Mouse (Mus musculus): ENCODE measurements at regions not wholly inside any gene's neighbourhood (a gene's known extent, or its start where the extent isn't known, plus 50 kb on each side); places are given as distances from the start of the nearest gene placed in this dataset.

GRCm38 (mm10) chr8:41820605-41821395, 403.9 kb upstream of the Frg1 start:
- Histone ChIP-seq H3K9ac (replicated peaks) (no peak overlapping the region), H3K9me3 (ENCODE audit: control insufficient read depth, low read length) (no peaks in the 10 kb centered on the region), H3K4me3 (ENCODE audit: insufficient read depth in 1 of 2, low read depth in 2 of 2, low read length in 2 of 2) (no peak overlapping the region), H3K36me3 (replicated peaks; ENCODE audit: control insufficient read depth, insufficient read depth, low read depth) (no peaks in the 10 kb centered on the region), H3K4me1 (replicated peaks; ENCODE audit: control insufficient read depth in 2 of 2, insufficient read depth in 2 of 2, low read length in 1 of 2) (no peaks in the 10 kb centered on the region), H3K4me2 (ENCODE audit: low read depth) (no peak overlapping the region), H3K27me3 (ENCODE audit: control insufficient read depth, insufficient read depth, low read length) (no peaks in the 10 kb centered on the region), H3K27ac (no peak overlapping the region)
- DNase-seq (ENCODE audit: low read depth in 3 of 3, low spot score in 3 of 3) (no peak), ATAC-seq (ENCODE audit: insufficient read depth) (no peak)
- TF ChIP-seq EP300 (IDR thresholded peaks at IDR 0.05; ENCODE audit: low read depth) (no peak), CTCF (IDR thresholded peaks at IDR 0.05; ENCODE audit: low read depth) (no peak)
- 36% methylated on average over 4 of the region's 4 CpGs for WGBS (ENCODE audit: insufficient replicate concordance)

- Histone ChIP-seq H3K4me2 (ENCODE audit: low read depth) (no peak overlapping the region), H3K9me3 (ENCODE audit: control insufficient read depth, low read length) (no peaks in the 10 kb centered on the region), H3K9ac (replicated peaks) (no peak overlapping the region), H3K4me1 (replicated peaks; ENCODE audit: control insufficient read depth in 2 of 2, insufficient read depth in 2 of 2, low read length in 1 of 2) (no peaks in the 10 kb centered on the region), H3K27me3 (ENCODE audit: control insufficient read depth, insufficient read depth, low read length) (no peaks in the 10 kb centered on the region), H3K27ac (no peak overlapping the region), H3K4me3 (ENCODE audit: insufficient read depth in 1 of 2, low read depth in 2 of 2, low read length in 2 of 2) (no peak overlapping the region), H3K36me3 (replicated peaks; ENCODE audit: control insufficient read depth, insufficient read depth, low read depth) (no peaks in the 10 kb centered on the region)
- DNase-seq (ENCODE audit: low read depth in 3 of 3, low spot score in 3 of 3), result no peak
- TF ChIP-seq CTCF (IDR thresholded peaks at IDR 0.05; ENCODE audit: low read depth), result no peak
- TF ChIP-seq EP300 (IDR thresholded peaks at IDR 0.05; ENCODE audit: low read depth), result no peak
- WGBS (ENCODE audit: insufficient replicate concordance), result 55% methylated on average over 5 of the region's 5 CpGs
- no peak for ATAC-seq (ENCODE audit: insufficient read depth)
Observed at GRCm38 (mm10) chr8:41818577-41818976, 401.7 kb upstream of the Frg1 start.

GRCm38 (mm10) chr8:41818079-41818478, 401.2 kb upstream of the Frg1 start:
- DNase-seq (ENCODE audit: low read depth in 3 of 3, low spot score in 3 of 3), result no peak
- Histone ChIP-seq H3K27ac (no peak overlapping the region), H3K9me3 (ENCODE audit: control insufficient read depth, low read length) (no peaks in the 10 kb centered on the region), H3K4me1 (replicated peaks; ENCODE audit: control insufficient read depth in 2 of 2, insufficient read depth in 2 of 2, low read length in 1 of 2) (no peaks in the 10 kb centered on the region), H3K4me2 (ENCODE audit: low read depth) (no peak overlapping the region), H3K4me3 (ENCODE audit: insufficient read depth in 1 of 2, low read depth in 2 of 2, low read length in 2 of 2) (no peak overlapping the region), H3K36me3 (replicated peaks; ENCODE audit: control insufficient read depth, insufficient read depth, low read depth) (no peaks in the 10 kb centered on the region), H3K27me3 (ENCODE audit: control insufficient read depth, insufficient read depth, low read length) (no peaks in the 10 kb centered on the region), H3K9ac (replicated peaks) (no peak overlapping the region)
- ATAC-seq (ENCODE audit: insufficient read depth), result no peak
- WGBS (ENCODE audit: insufficient replicate concordance), result 51% methylated on average over 1 of the region's 1 CpGs
- TF ChIP-seq EP300 (IDR thresholded peaks at IDR 0.05; ENCODE audit: low read depth), result no peak
- TF ChIP-seq CTCF (IDR thresholded peaks at IDR 0.05; ENCODE audit: low read depth), result no peak

DNA sequence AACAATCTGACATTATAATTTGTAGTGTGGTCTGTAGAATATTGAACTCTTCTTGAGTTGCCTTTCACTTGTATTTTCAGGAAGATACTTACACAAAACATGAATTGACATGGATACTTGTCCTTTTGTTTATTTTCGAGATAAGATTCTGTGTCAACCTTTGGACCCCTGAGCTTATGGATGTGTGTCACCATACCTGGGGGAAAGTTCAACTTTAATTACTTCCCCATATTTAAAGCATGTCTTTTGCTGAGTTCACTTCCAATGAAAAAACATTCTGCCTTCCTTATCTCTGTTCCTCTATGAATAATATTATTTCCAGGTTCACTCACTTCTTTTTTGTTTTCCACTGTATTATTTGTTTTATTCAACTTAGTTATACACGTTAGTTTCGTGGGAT, 398.4 kb upstream of the Frg1 start:
- Histone ChIP-seq H3K4me3 (ENCODE audit: insufficient read depth in 1 of 2, low read depth in 2 of 2, low read length in 2 of 2) (no peak overlapping the region), H3K9ac (replicated peaks) (no peak overlapping the region), H3K27me3 (ENCODE audit: control insufficient read depth, insufficient read depth, low read length) (no peaks in the 10 kb centered on the region), H3K27ac (no peak overlapping the region), H3K4me2 (ENCODE audit: low read depth) (no peak overlapping the region), H3K9me3 (ENCODE audit: control insufficient read depth, low read length) (no peaks in the 10 kb centered on the region), H3K36me3 (replicated peaks; ENCODE audit: control insufficient read depth, insufficient read depth, low read depth) (no peaks in the 10 kb centered on the region), H3K4me1 (replicated peaks; ENCODE audit: control insufficient read depth in 2 of 2, insufficient read depth in 2 of 2, low read length in 1 of 2) (no peaks in the 10 kb centered on the region)
- WGBS (ENCODE audit: insufficient replicate concordance), result 48% methylated on average over 3 of the region's 3 CpGs
- no peak for ATAC-seq (ENCODE audit: insufficient read depth)
- no peak for DNase-seq (ENCODE audit: low read depth in 3 of 3, low spot score in 3 of 3)
- TF ChIP-seq EP300 (IDR thresholded peaks at IDR 0.05; ENCODE audit: low read depth), result no peak
- no peak for TF ChIP-seq CTCF (IDR thresholded peaks at IDR 0.05; ENCODE audit: low read depth)

DNA sequence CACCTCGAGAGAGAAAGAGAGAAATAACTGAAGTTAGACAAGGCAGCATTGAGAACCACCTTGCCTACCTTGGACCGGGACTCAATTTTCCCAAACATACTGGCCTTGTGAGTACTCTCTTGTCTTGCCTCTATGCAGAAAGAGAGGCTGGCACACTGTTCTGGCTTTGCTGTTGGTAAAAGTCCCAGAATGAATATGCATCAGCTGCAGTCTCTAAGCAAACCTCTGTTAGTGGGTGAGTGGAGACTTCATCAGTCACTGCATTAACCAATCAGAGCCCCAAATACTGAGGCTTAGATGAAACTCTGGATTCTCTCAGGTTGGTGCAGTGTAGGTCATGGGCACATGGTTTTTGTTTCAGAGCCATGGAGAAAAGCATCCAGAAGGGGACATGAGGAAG, 378.8 kb upstream of the Frg1 start:
- no peak overlapping the region for H3K27ac ChIP-seq
- WGBS (ENCODE audit: insufficient replicate concordance), result 37% methylated on average over 2 of the region's 2 CpGs
- no peaks in the 10 kb centered on the region for H3K9me3 ChIP-seq (ENCODE audit: control insufficient read depth, low read length)
- no peak for TF ChIP-seq CTCF (IDR thresholded peaks at IDR 0.05; ENCODE audit: low read depth)
- TF ChIP-seq EP300 (IDR thresholded peaks at IDR 0.05; ENCODE audit: low read depth), result no peak
- DNase-seq (ENCODE audit: low read depth in 3 of 3, low spot score in 3 of 3) (no peak), ATAC-seq (ENCODE audit: insufficient read depth) (no peak)
- H3K36me3 ChIP-seq (replicated peaks; ENCODE audit: control insufficient read depth, insufficient read depth, low read depth), result no peaks in the 10 kb centered on the region
- no peaks in the 10 kb centered on the region for H3K4me1 ChIP-seq (replicated peaks; ENCODE audit: control insufficient read depth in 2 of 2, insufficient read depth in 2 of 2, low read length in 1 of 2)
- H3K4me2 ChIP-seq (ENCODE audit: low read depth), result no peak overlapping the region
- H3K4me3 ChIP-seq (ENCODE audit: insufficient read depth in 1 of 2, low read depth in 2 of 2, low read length in 2 of 2), result no peak overlapping the region
- no peak overlapping the region for H3K9ac ChIP-seq (replicated peaks)
- H3K27me3 ChIP-seq (ENCODE audit: control insufficient read depth, insufficient read depth, low read length), result no peaks in the 10 kb centered on the region

Data from liver, embryonic 14.5 days (tissue).